Mouse (Mus musculus): ENCODE results near the gene Sucla2. TPM values are rescaled to one million over a fixed set of nuclear protein-coding genes. Genes with fewer than 3 reads are reported as not detected.

Gene Sucla2
- polyA plus RNA-seq, 1 experiment from 2014 or later: 200 TPM

GRCm38 (mm10) chr14:73620880-73621279, 95.8 kb downstream of the Sucla2 start:
- H3K9me3 ChIP-seq (replicated peaks): peaks cover 3% of the 10 kb centered on the region; the same call in 1 of the 2 replicates
- H3K36me3 ChIP-seq: no peaks in the 10 kb centered on the region
- no peaks in the 10 kb centered on the region for H3K4me1 ChIP-seq (replicated peaks)
- H3K4me2 ChIP-seq: no peak overlapping the region
- no peak overlapping the region for H3K4me3 ChIP-seq
- 69% methylated on average over 3 of the region's 3 CpGs for WGBS
- H3K27ac ChIP-seq (ENCODE audit: poor library complexity, severe bottlenecking): no peak overlapping the region
- no peak overlapping the region for H3K9ac ChIP-seq
- H3K27me3 ChIP-seq (replicated peaks): no peaks in the 10 kb centered on the region
- ATAC-seq (ENCODE audit: insufficient number of reproducible peaks, low FRiP score): no peak

GRCm38 (mm10) chr14:73622988-73623387, 97.9 kb downstream of the Sucla2 start:
- Histone ChIP-seq H3K27ac (ENCODE audit: poor library complexity, severe bottlenecking) (no peak overlapping the region), H3K9ac (no peak overlapping the region), H3K4me2 (no peak overlapping the region), H3K4me1 (replicated peaks) (no peaks in the 10 kb centered on the region), H3K36me3 (no peaks in the 10 kb centered on the region), H3K4me3 (no peak overlapping the region), H3K27me3 (replicated peaks) (no peaks in the 10 kb centered on the region), H3K9me3 (replicated peaks) (0 out of 2 replicates have a peak, but pooled peaks cover 3% of the 10 kb centered on the region)
- no peak for ATAC-seq (ENCODE audit: insufficient number of reproducible peaks, low FRiP score)
- WGBS: 86% methylated on average over 1 of the region's 1 CpGs

DNA sequence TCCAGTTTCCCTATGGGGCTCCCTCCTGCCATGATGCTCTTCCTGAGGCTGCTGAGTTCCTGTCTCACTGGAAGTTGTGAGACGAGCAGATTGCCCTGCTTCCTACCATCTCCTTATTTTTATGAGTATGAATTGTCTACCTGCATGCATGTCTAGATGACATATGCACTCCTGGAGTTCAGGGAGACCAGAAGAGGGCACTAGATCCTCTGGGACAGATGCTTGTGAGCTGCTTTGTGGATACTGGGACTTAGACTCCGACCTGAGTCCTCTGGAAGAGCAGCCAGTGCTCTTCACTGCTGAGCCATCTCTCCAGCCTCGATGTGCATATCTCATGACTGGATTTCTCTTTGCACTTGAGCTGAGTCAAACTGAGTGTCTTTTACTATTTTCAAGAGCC, 100.3 kb downstream of the Sucla2 start:
- 62% methylated on average over 3 of the region's 3 CpGs for WGBS
- Histone ChIP-seq H3K4me2 (no peak overlapping the region), H3K27me3 (replicated peaks) (no peaks in the 10 kb centered on the region), H3K9me3 (replicated peaks) (0 out of 2 replicates have a peak, but pooled peaks cover 3% of the 10 kb centered on the region), H3K4me1 (replicated peaks) (no peaks in the 10 kb centered on the region), H3K9ac (no peak overlapping the region), H3K4me3 (no peak overlapping the region), H3K27ac (ENCODE audit: poor library complexity, severe bottlenecking) (no peak overlapping the region), H3K36me3 (no peaks in the 10 kb centered on the region)
- no peak for ATAC-seq (ENCODE audit: insufficient number of reproducible peaks, low FRiP score)

GRCm38 (mm10) chr14:73631511-73631910, 106.4 kb downstream of the Sucla2 start:
- no peak for ATAC-seq (ENCODE audit: insufficient number of reproducible peaks, low FRiP score)
- 88% methylated on average over 4 of the region's 4 CpGs for WGBS
- no peaks in the 10 kb centered on the region for H3K4me1 ChIP-seq (replicated peaks)
- no peak overlapping the region for H3K4me3 ChIP-seq
- no peak overlapping the region for H3K9ac ChIP-seq
- no peaks in the 10 kb centered on the region for H3K36me3 ChIP-seq
- H3K4me2 ChIP-seq: no peak overlapping the region
- no peaks in the 10 kb centered on the region for H3K9me3 ChIP-seq (replicated peaks)
- no peak overlapping the region for H3K27ac ChIP-seq (ENCODE audit: poor library complexity, severe bottlenecking)
- no peaks in the 10 kb centered on the region for H3K27me3 ChIP-seq (replicated peaks)

DNA sequence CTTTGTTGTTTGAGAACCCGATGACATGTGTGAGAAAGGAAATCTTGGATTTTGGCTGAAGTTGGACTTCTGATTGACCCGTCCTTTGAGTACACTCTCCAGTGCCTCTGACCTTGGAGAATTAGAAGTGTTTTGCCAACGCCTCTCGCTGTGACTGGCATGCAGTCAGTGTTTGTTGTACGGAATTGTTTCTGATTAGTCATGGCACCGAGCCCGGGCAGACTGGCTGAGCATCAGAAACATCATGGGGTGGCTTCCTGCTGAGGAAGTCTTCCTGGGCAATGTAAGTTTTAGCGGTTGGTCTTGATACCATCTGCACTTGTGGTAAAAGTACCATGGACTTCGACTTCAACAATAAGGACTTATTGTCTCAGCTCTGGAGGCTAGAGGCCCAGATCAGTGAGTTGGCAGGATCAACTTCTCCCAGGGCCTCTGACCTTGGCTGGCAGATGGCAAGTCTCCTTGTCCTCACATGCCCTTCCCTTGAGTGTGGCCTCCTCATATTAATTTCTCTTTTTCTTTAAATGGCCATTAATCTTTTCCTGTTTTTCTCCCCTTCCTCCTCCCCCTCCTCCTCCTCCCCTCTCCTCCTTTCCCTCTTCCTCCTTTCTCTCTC, 107.6 kb downstream of the Sucla2 start:
- Histone ChIP-seq H3K27me3 (replicated peaks) (no peaks in the 10 kb centered on the region), H3K4me2 (no peak overlapping the region), H3K4me3 (no peak overlapping the region), H3K4me1 (replicated peaks) (no peaks in the 10 kb centered on the region), H3K36me3 (no peaks in the 10 kb centered on the region), H3K9ac (no peak overlapping the region), H3K27ac (ENCODE audit: poor library complexity, severe bottlenecking) (no peak overlapping the region), H3K9me3 (replicated peaks) (no peaks in the 10 kb centered on the region)
- WGBS: 63% methylated on average over 9 of the region's 9 CpGs
- no peak for ATAC-seq (ENCODE audit: insufficient number of reproducible peaks, low FRiP score)

- H3K9ac ChIP-seq: no peak overlapping the region
- 85% methylated on average over 3 of the region's 3 CpGs for WGBS
- no peak overlapping the region for H3K4me3 ChIP-seq
- H3K27me3 ChIP-seq (replicated peaks): no peaks in the 10 kb centered on the region
- H3K27ac ChIP-seq (ENCODE audit: poor library complexity, severe bottlenecking): no peak overlapping the region
- H3K4me1 ChIP-seq (replicated peaks): no peaks in the 10 kb centered on the region
- ATAC-seq (ENCODE audit: insufficient number of reproducible peaks, low FRiP score): no peak
- H3K36me3 ChIP-seq: no peaks in the 10 kb centered on the region
- H3K9me3 ChIP-seq (replicated peaks): no peaks in the 10 kb centered on the region
- no peak overlapping the region for H3K4me2 ChIP-seq
Measured at GRCm38 (mm10) chr14:73634356-73634755, 109.2 kb downstream of the Sucla2 start.

- Histone ChIP-seq H3K36me3 (no peaks in the 10 kb centered on the region), H3K9me3 (replicated peaks) (no peaks in the 10 kb centered on the region), H3K4me2 (no peak overlapping the region), H3K4me3 (no peak overlapping the region), H3K27ac (ENCODE audit: poor library complexity, severe bottlenecking) (no peak overlapping the region), H3K9ac (no peak overlapping the region), H3K4me1 (replicated peaks) (no peaks in the 10 kb centered on the region), H3K27me3 (replicated peaks) (no peaks in the 10 kb centered on the region)
- ATAC-seq (ENCODE audit: insufficient number of reproducible peaks, low FRiP score): no peak
Measured at GRCm38 (mm10) chr14:73637460-73637859, 112.3 kb downstream of the Sucla2 start.

Other genes starting within 250 kb of the Sucla2 start
- 13.5 and 18.1 TPM in 2 replicates for gene Rb1, start 199.5 kb upstream of the Sucla2 start, polyA plus RNA-seq (2016; fragmentation: Nextera tagmentation; extraction: Ambion mirVana)
- 642 and 652 TPM in 2 replicates for gene Itm2b, start 140.0 kb upstream of the Sucla2 start, polyA plus RNA-seq (2016; fragmentation: Nextera tagmentation; extraction: Ambion mirVana)
- gene Med4, start 15.3 kb upstream of the Sucla2 start, polyA plus RNA-seq (2016; fragmentation: Nextera tagmentation; extraction: Ambion mirVana): 52.8 and 54.2 TPM in 2 replicates
- 4.8 and 5.1 TPM in 2 replicates for gene Nudt15, start 22.9 kb downstream of the Sucla2 start, polyA plus RNA-seq (2016; fragmentation: Nextera tagmentation; extraction: Ambion mirVana)
- gene Gm21750, start 135.9 kb downstream of the Sucla2 start, polyA plus RNA-seq (2016; fragmentation: Nextera tagmentation; extraction: Ambion mirVana): not detected in 2 replicates

Data from heart, embryonic 12.5 days (tissue).